Mouse (Mus musculus) neural tube, embryonic 12.5 days (tissue): Measurements from ENCODE around the gene Prdx6b. TPM values are rescaled to one million over a fixed set of nuclear protein-coding genes. Genes with fewer than 3 reads are reported as not detected.

ENCODE experiments used
- ATAC-seq: fragments of 200-750 bp; cut with Nextera tagmentation; 2 replicates; pipeline ENCODE4 v1.8.0; 2017; ENCODE audit warnings: low read depth, mild to moderate bottlenecking, moderate TSS enrichment, moderate library complexity; ENCODE audit not compliant: low FRiP score
- H3K27ac ChIP-seq: fragments of 300-500 bp; sonication (generic); 2 replicates; pipeline ENCODE4 v1.5.1; 2016
- H3K27me3 ChIP-seq: fragments of 300-500 bp; sonication (generic); replicated peaks from 2 replicates; pipeline ENCODE4 v1.6.1; 2016; ENCODE audit warnings: mild to moderate bottlenecking
- H3K36me3 ChIP-seq: fragments of 300-500 bp; sonication (generic); 2 replicates; pipeline ENCODE4 v1.6.1; 2016; ENCODE audit warnings: mild to moderate bottlenecking
- H3K4me1 ChIP-seq: fragments of 300-500 bp; sonication (generic); 2 replicates; pipeline ENCODE4 v1.6.1; 2016
- H3K4me2 ChIP-seq: fragments of 300-500 bp; sonication (generic); replicated peaks from 2 replicates; pipeline ENCODE4 v1.6.1; 2016; ENCODE audit warnings: mild to moderate bottlenecking
- H3K4me3 ChIP-seq: fragments of 300-500 bp; sonication (generic); 2 replicates; pipeline ENCODE4 v1.5.1; 2016
- H3K9ac ChIP-seq: fragments of 300-500 bp; sonication (generic); 2 replicates; pipeline ENCODE4 v1.6.1; 2016; ENCODE audit warnings: mild to moderate bottlenecking
- H3K9me3 ChIP-seq: fragments of 300-500 bp; sonication (generic); 2 replicates; pipeline ENCODE4 v1.6.1; 2016; ENCODE audit warnings: mild to moderate bottlenecking
- WGBS: fragments of 180-500 bp; shearing (Covaris S2); methylation state at CpG from one replicate; pipeline ENCODE4 v1.1.7; 2016; 5-methylcytosine and 5-hydroxymethylcytosine counted together
- polyA plus RNA-seq: library from polyadenylated mRNA; unstranded; fragments of >200 nt; fragmentation: Nextera tagmentation; extraction: Ambion mirVana; gene quantifications from 2 replicates; pipeline ENCODE4 v1.2.1, GENCODE M21; 2016

Prdx6b gene
- polyA plus RNA-seq, 1 experiment from 2014 or later, result not detected

GRCm38 (mm10) chr2:80328961-80329653 lies 36.8 kb downstream of the Prdx6b start:
- WGBS, result 93% methylated on average over 7 of the region's 7 CpGs
- Histone ChIP-seq H3K36me3 (peaks cover 54% of the 10 kb centered on the region), H3K9me3 (no peaks in the 10 kb centered on the region), H3K4me1 (no peaks in the 10 kb centered on the region), H3K4me2 (no peak overlapping the region), H3K27me3 (no peaks in the 10 kb centered on the region), H3K4me3 (no peak overlapping the region), H3K27ac (no peak overlapping the region), H3K9ac (no peak overlapping the region)
- no peak for ATAC-seq

DNA sequence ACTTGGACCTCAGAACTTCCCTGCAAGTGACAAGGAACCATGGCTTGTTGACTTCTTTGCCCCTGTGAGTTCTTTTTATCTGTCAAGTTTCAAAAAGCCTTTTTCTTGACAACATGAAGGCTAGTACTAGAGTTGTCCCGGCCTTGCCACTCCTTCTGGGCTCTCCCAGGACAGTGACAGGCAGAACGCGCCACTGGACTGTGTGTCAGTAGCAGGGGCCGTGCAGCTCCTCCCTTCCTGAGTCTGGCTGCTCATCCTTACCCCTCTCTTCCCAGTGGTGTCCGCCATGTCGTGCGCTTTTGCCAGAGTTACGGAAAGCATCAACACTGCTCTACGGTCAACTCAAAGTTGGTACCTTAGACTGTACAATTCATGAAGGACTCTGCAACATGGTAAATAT lies 48.3 kb downstream of the Prdx6b start:
- H3K9ac ChIP-seq, result no peak overlapping the region
- 97% methylated on average over 9 of the region's 9 CpGs for WGBS
- H3K4me3 ChIP-seq, result no peak overlapping the region
- no peak overlapping the region for H3K4me2 ChIP-seq
- no peaks in the 10 kb centered on the region for H3K27me3 ChIP-seq
- ATAC-seq, result no peak
- no peak overlapping the region for H3K27ac ChIP-seq
- no peaks in the 10 kb centered on the region for H3K9me3 ChIP-seq
- peaks cover 74% of the 10 kb centered on the region for H3K36me3 ChIP-seq
- no peaks in the 10 kb centered on the region for H3K4me1 ChIP-seq

Other genes starting within 250 kb of the Prdx6b start
- 2.4 and 2.7 TPM in 2 replicates for gene Pde1a, start 163.0 kb upstream of the Prdx6b start, polyA plus RNA-seq
- 80.8 and 83.9 TPM in 2 replicates for gene Dnajc10, start 23.0 kb downstream of the Prdx6b start, polyA plus RNA-seq
- 39.4 and 43.9 TPM in 2 replicates for gene Frzb, start 155.2 kb downstream of the Prdx6b start, polyA plus RNA-seq